Mouse (Mus musculus): Measurements from ENCODE around the gene Ifi208.
"Not testable (repeated sequence)": the region's sequence is repeated elsewhere in the genome, so short reads cannot be mapped to it uniquely, and the experiment has no call there.

Gene Ifi208

GRCm38 (mm10) chr1:173673458-173674097 lies at the start of gene Ifi208:
Gene Ifi208, plus strand, starts transcription at chr1:173673675.
- not testable (repeated sequence) for DNase-seq

GRCm38 (mm10) chr1:173624052-173624451 lies 49.4 kb upstream of the Ifi208 start:
- no peak for DNase-seq

GRCm38 (mm10) chr1:173626686-173627085 lies 46.8 kb upstream of the Ifi208 start:
- no peak for DNase-seq

GRCm38 (mm10) chr1:173630622-173631021 lies 42.9 kb upstream of the Ifi208 start, which contains the start of gene Ifi209:
Gene Ifi209, plus strand, starts transcription at chr1:173630917.
- not testable (repeated sequence) for DNase-seq

GRCm38 (mm10) chr1:173633969-173634645 lies 39.4 kb upstream of the Ifi208 start:
- no peak for DNase-seq

- DNase-seq: no peak
Observed at GRCm38 (mm10) chr1:173645393-173645792, 28.1 kb upstream of the Ifi208 start.

GRCm38 (mm10) chr1:173657973-173658372 lies 15.5 kb upstream of the Ifi208 start:
- no peak for DNase-seq

- not testable (repeated sequence) for DNase-seq
Observed at GRCm38 (mm10) chr1:173678605-173679004, 5.1 kb downstream of the Ifi208 start.

- no peak for DNase-seq
Observed at GRCm38 (mm10) chr1:173694270-173694669, 20.8 kb downstream of the Ifi208 start.

GRCm38 (mm10) chr1:173733219-173733618 lies 59.7 kb downstream of the Ifi208 start:
- DNase-seq: no peak

GRCm38 (mm10) chr1:173735015-173735414 lies 61.5 kb downstream of the Ifi208 start:
- not testable (repeated sequence) for DNase-seq

- no peak for DNase-seq
Observed at GRCm38 (mm10) chr1:173736986-173737385, 63.5 kb downstream of the Ifi208 start.

- DNase-seq: no peak
Observed at GRCm38 (mm10) chr1:173740537-173740936, 67.1 kb downstream of the Ifi208 start.

- no peak for DNase-seq
Observed at GRCm38 (mm10) chr1:173741656-173742055, 68.2 kb downstream of the Ifi208 start, which contains the start of gene Ifi207. Gene Ifi207, minus strand, starts transcription at chr1:173741747.

GRCm38 (mm10) chr1:173742262-173742661 lies 68.8 kb downstream of the Ifi208 start:
- DNase-seq: no peak
